Mouse (Mus musculus): ENCODE measurements around the gene Zfp385b. TPM values are rescaled to one million over a fixed set of nuclear protein-coding genes. Genes with fewer than 3 reads are reported as not detected.
"Not testable (repeated sequence)": the region's sequence is repeated elsewhere in the genome, so short reads cannot be mapped to it uniquely, and the experiment has no call there.

Gene Zfp385b
- total RNA-seq, 2 experiments from 2014 or later = 58.2 to 58.3 TPM

DNA sequence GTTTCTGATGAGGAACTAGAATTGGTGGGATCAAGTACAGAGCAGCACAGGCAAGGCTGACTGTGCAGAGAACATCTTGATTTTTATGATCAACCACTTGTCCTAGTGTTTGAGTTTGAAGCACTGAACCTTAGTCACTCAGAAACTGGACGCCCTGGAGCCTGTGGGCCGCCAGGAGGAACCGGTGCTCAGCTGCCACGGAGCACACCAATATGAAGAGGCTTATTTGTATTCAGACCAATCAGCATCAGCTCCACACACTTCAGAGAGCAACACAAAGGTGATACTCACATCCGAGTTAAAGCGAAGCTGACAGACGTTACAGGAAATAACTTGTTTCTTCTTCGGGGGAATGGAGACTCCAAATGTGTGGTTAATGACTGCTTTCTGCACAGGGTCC, 343.0 kb downstream of the Zfp385b start:
- DNase-seq (ENCODE audit: low spot score in 2 of 2) = no peak

DNA sequence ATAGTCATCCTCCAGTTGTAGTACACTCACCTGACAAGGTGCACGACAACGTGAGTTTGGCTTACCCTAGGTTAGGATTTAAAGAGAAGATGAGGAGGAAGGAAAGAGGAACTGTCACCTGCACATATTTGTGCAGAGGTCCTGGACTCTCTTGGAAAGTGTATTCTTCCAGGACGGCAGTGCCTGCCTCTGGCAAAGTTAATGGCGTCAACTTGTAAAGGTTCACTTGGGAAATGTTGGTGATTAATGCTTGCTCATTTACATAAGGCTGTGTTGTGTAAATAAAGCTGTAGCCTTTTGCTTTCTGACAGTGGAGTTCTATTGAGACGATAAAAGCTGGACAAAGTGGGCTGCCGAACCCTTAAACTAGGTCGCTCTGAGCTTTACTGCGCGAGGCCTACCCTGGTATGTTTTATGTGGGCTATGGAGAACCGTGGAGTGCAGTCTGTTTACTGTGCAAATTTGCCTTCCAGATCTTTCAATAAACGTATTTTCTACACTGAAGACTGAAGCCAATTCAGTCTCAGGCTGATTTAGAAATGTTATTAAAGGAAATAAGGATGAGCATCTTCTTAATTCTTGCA, 347.1 kb downstream of the Zfp385b start:
- no peak for DNase-seq (ENCODE audit: low spot score in 2 of 2)

DNA sequence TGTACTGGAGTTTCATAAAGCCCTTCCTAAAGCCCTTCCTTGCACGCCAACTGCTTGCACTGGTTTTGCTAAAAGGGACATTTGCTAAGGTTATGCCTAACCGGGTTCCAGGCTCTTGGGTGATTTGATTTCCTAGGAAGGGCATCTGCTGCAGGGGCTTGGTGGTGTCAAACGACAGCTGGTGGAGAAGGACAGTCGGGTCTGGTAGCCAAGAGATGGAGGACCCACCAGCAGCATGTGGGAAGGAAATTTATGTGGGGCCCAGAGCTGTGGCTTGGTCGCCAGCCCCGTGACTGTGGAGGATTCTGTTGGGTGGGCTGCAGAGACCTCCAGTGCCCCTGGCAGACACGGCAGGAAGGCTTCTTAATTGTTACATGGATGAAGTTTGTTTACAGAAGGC, 348.7 kb downstream of the Zfp385b start:
- DNase-seq (ENCODE audit: low spot score in 2 of 2) = no peak

DNA sequence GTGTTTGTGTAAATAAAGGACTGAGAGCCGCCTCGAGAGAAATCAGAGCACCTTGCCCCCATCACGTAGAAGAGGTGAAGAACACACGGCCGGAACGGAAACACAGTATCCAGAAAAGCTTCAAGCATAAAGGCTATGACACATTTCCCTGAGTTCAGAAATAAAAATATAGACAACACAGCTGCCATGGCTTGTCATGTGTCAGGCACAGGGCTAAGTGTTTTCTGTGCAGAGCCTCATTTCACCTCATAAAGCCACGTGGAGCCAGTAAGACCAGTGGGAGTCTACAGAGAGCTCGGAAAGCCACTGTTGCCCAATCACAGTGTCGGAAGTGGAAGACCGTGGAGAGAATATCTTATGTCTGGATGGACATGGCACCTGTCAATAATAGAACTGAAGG, 358.0 kb downstream of the Zfp385b start:
- no peak for DNase-seq (ENCODE audit: low spot score in 2 of 2)

DNA sequence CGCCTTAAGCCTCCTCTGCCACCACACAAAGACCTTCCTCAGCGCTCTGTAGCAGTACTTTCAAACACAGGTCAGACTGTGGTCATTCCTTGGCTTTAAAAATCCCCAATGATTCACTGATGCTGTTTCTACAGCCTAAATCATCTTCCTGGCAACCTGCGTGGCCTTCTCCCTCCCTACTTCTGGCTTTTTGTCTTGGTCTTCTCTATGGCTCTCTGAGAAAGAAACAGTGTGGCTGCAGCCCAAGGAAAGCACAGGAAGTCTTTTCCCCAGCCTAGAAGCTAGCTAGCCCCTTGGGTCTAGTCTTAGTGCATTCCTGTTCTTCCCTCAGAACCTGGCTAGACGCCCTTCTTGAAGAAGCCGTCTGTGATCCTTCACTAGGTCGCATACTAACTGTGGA, 359.4 kb downstream of the Zfp385b start:
- no peak for DNase-seq (ENCODE audit: low spot score in 2 of 2)

DNA sequence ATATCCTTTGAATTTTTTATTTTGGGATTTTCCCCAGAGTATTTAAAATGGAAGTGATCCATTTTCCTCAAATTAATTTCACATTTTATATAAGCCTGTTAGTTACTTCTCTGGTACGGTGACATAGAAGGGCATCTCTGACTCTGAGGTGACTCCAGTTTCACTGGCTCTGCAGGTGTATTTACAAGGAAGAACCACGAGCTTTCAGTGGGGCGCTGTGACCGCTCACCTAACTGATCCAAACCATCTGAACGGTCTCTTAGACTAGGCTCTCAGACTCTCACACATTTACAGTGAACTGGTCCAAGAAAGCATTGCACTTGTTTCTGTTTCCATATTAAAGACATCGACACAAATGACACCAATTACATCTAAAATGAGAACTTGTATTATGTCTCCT, 361.0 kb downstream of the Zfp385b start:
- no peak for DNase-seq (ENCODE audit: low spot score in 2 of 2)

DNA sequence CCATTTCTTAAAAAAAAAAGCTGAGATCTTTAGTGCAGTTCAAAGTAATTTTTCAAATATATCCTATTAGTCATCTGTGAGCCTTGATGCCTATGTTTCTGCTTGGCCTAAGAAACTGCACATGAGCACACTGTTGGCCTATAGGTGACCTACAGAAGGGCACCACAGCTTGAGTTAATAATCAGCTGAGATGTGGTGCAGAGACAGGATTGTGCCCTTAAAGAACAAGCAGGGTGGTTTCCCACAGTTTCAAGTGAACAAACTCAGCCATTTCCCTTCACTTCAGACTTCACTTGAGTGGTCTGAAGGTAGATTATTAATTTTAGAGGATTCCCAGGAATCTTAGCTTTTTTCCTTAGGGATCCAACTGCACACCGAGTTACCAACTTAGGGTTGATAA, 362.3 kb downstream of the Zfp385b start:
- no peak for DNase-seq (ENCODE audit: low spot score in 2 of 2)

DNA sequence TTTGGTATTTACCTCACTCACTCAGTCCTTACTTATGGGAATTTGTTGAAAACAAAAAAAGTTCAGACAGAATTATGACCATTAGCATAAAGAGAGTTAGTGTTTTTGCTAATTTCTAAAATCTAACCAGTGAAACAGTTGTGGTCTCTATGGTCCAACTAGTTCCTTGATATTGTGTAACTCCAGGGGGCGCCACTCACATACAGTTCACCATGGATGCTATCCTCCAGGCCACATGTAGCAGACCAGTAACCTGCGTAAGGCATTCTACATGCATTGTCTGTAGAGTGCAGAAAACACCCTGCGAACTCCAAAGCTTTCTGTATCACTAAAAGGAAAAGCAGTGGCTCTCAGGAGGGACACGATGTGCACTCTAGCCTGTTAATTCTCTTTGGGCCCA, 362.8 kb downstream of the Zfp385b start:
- DNase-seq (ENCODE audit: low spot score in 2 of 2) = peak; percentile 29 to 38

DNA sequence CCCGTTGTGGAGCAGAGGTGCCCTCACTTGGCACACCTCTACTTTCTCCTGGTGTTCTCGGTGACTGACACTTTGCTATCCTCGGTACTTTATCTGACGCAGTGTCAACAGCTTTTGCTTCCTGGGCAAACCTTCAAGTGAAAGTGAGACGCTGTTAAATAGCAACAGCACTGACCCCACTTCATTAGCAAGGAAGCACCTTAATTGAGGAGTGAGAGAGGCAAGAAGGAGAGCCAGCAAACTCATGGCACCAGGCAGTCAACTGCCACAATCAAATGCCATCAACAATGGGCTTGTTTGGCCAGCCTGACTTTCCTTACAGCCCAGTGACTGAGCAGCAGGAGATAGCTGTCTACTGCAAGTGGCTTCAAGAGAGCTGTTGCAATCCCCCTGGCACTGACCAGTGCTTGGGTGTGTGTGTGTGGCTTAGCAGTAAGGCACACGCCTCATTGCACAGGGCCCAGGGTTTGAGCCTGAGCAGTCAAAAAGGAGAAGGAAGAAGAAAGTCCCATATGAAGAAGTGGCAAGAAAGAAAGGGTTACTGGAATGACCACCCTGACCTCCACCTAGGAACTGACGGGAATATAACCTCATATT, 365.0 kb downstream of the Zfp385b start:
- DNase-seq (ENCODE audit: low spot score in 2 of 2) = no peak

DNA sequence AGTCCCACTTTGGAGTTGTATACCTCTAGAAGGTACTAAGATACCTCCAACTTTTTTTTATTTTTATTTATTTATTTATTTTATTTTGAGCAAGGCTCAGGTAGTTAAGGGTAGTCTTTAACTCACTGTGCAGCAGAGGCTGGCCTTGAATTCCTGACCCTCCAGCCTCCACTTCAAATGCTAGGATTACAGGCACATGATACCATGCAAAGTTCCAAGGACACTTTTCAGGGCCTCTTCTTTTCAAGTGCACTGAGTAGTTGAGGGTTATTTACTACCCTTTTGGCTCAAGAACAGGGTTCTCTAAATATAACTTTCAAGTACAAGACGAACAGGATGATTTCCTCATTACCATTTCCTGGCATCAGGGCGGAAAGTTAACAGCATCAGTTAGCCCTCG, 365.7 kb downstream of the Zfp385b start:
- no peak for DNase-seq (ENCODE audit: low spot score in 2 of 2)

DNA sequence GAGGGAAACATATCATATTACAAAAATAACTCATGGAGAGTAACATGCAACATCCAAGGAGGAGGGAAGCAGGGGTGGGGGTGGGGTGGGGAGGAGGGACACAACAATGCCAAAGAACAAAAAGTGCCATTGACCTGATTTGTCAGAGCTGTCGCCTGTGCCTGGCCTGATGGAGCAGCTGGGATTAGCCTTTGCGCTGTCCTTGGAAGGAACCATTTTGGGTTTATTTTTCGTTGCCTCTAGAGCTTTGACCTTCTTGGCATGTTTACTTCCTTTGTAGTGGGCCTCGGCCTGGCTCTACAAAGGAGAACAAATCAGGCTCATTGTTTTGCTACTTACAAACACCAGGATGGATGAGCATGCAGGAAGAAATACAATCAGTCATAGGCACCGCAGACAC, 369.4 kb downstream of the Zfp385b start:
- DNase-seq (ENCODE audit: low spot score in 2 of 2) = not testable (repeated sequence)

DNA sequence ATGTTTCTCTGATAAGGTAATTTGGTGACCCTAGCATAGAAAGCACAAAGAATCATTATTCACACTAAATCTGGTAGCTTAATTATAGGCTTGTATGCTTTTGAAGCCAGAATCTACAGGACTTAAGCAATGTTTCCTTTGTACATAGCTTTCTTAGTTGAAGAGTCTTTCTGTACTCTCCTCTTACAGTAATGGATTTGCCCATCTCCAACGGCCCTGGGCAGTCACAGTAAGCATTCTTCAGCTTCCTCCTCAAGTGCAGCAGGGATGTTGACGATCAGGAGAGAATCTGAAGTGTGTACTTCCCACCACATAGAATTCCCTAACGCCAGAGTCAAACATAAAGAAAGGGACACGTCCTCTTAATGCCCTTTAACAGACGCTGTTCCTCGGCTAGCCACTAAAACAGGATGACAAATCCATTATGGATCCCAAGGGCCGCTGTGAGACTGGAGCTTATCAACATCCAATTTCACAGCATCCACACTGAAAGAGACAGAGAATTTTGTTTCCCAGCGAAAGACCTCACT, 370.4 kb downstream of the Zfp385b start:
- DNase-seq (ENCODE audit: low spot score in 2 of 2) = no peak

DNA sequence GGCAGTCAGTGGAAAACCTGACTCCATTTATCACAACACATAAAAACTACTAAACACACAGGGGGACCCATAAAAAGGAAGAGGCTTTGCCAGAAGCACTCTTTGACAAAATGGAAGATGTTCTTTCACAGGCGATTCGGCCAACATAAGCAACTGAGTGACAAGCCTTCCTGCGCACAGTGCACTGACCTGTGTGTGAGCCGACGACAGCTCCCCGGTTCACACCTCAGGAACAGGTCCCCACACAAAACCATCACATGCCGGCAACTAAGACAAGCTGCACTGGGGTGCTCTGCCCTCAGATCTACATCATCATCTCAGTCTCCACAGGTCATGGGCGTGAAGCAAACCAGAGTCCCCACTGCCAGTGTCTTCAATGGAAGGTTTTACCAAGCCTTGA, 375.2 kb downstream of the Zfp385b start:
- DNase-seq (ENCODE audit: low spot score in 2 of 2) = no peak

DNA sequence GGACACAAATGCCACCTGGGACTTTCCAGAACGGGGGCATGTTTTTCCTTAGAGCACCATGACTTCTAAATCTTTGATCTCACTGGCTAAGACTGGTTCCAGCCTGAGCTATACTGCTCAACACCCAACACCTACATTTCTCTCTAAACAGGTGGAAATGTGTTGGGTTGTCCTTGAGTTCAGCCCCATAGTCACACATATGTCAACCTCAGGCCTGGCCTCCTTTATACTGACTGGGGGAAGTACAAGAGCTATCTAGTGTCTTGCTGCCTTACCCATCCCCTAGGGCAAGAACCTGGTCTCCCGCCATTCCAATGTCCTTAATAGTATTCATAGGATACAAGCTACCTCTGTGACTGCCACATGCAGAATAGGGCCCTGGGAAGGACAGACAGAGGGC, 378.8 kb downstream of the Zfp385b start:
- DNase-seq (ENCODE audit: low spot score in 2 of 2) = no peak

DNA sequence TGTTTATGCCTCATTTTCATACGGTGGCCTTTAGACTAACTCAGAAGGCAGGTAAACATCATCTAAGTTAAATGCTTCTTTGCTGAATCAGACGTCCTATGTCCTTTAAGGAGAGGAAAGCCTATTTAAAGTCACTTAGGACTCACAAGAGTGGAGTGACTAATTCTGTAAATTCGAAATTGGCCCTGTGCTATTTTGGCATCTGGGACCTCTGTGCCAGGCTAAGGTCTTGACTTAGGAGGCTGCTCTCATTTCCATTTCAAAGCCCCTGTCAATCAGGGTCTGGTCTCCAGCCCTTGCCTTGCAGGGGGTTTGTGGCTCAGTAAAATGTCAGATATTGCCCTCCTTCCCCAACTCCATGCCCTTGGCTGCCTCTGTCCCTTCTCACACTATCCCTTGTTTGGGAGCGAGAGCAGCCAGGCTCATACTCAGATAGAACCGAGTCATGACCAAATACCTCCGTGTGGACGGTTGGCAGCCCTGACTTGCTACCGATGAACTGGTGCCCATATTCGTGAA, 383.1 kb downstream of the Zfp385b start:
- DNase-seq (ENCODE audit: low spot score in 2 of 2) = no peak

DNA sequence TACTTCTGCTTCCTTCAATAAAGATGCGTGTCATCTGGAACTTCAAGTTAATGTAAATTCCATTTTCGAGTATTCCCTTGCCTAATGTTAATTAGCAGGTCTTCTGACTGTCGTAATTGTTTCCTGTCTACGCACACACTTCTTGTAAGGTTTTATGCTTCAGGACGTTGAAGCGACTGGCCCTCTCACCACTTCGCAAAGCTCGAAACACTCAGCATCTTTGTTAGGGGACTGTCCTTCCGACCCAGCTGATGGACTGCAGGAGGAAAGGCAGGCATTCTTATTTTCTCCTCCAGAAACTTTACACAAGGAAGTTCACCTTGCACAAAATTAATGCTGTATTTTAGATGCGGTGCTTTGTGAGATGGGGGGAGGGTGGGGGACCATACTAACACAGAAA, 400.0 kb downstream of the Zfp385b start:
- DNase-seq (ENCODE audit: low spot score in 2 of 2) = no peak

DNA sequence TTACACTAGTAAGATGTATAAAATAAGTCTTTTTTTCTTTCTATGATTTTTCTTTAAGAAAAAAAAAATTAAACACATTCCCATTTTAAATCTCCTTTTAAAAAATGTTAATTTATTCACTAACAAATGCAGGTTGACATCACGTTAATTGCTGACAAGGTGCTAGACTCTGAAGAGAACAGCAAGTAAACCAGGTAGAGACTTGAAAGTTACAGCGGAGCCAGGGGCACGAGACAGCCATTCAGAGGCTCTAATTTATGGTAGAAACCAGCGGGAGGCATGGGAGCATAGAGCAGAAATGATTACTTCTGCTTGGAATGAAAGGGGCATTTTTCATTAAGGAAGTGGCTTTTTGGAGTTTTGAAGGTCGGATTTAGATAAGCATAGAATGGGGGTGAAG, 401.4 kb downstream of the Zfp385b start:
- no peak for DNase-seq (ENCODE audit: low spot score in 2 of 2)

DNA sequence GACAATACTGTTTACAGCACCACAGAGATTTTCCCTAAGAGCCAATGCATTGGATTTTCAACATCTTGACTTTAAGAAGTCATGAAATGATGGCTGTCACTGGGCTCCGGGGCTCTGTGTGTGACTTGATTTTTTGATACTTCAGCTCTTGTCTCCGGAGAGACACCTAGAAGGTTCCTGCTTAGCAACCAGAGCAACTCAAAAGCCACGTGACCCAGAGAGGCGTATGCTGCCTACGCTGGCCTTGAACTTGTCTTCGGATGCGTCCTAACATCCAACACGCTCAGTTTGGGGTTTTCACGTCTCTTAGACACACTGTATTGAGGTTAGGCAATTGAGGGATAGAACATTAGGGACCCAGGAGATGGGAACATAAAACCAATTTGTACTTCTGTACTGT, 407.3 kb downstream of the Zfp385b start:
- no peak for DNase-seq (ENCODE audit: low spot score in 2 of 2)

DNA sequence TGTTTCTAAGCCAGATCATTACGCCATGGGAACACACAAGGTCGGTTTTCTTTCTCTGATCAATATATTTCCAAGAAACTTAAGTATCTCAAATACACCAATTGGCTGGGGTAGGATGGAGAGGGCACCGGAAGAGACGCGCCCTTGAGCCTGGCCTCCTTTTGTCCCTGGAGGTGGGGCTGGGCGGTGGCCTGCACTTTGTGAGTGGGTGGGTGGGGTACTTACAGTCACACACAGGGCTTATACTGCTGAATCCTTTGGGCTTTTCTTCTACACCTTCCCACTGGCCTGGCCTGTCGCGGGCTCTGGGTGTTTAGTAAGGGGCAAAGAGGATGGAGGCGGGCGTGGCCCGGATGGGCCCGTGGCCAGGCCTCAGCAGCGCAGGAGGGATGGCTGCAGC, 407.8 kb downstream of the Zfp385b start:
- no peak for DNase-seq (ENCODE audit: low spot score in 2 of 2)

DNA sequence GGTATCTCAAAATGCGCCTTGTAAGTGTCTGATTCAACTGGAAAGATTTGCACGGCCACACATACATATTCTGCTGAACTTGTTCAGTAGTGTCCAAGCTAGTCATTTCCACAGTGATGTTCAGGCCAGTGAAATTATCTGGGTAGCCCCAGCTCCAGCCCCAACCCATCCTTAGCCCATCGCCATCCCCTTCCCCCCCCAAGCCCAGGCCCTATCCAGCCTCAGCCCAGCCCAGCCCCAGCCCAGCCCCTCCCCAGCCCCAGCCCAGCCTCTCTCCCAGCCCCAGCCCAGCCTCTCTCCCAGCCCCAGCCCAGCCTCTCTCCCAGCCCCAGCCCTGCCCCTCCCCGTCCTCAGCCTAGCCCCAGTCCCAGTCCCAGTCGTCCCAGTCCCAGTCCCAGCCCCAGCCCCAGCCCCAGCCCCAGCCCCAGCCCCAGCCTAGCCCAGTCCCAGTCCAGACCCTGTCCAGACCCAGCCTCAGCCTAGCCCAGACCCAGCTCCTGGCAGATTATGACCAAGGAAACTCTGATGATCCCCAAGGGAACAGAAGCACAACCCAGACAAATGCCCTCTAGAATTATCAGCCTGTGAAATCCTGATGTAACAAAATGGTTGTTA, 409.8 kb downstream of the Zfp385b start:
- no peak for DNase-seq (ENCODE audit: low spot score in 2 of 2)

DNA sequence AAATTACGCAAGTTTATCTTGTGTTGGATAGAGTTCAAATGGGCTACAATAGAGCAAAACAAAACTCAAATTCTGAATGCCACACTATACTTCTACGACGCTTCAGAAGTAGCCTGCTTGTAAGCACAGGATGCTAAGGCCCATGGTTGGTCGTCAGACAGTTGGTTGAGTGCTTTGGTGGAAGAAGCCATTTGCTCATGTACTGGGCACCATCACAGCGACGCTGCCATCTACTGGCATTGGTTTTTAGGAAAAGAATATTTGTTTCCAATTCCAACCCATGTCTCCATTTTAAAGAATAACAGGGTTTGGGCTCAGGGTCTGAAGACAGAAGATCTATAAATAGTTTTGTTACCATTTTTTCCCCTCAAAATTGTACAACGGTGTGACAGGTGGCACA, 410.5 kb downstream of the Zfp385b start:
- peak in 1 of 2 experiments; percentile 7 for DNase-seq (ENCODE audit: low spot score in 2 of 2)

DNA sequence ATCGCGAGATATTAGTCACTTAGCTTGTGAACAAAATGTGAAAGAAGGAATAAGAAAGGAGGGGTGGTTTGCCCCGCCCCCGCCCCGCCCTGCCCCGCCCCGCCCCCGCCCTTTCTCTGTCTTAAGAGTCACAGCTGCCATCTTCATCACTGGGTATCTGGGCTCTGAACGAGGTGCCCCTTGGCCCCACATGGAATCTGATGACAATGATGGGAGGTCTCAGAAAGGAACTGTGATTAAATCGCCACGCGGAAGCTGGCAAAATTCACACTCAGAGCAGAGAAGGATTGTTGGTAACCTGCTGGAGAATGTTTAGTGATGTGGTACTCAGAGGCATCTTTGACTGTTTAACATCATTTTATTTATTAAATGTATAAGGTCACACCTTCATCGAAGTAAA, 417.1 kb downstream of the Zfp385b start:
- no peak for DNase-seq (ENCODE audit: low spot score in 2 of 2)
